Mouse (Mus musculus): ENCODE data around the gene Klrd1. TPM values are rescaled to one million over a fixed set of nuclear protein-coding genes. Genes with fewer than 3 reads are reported as not detected.
"Not testable (repeated sequence)": the region's sequence is repeated elsewhere in the genome, so short reads cannot be mapped to it uniquely, and the experiment has no call there.

The Klrd1 gene
- polyA plus RNA-seq, 1 experiment from 2014 or later, result 0.37 TPM

DNA sequence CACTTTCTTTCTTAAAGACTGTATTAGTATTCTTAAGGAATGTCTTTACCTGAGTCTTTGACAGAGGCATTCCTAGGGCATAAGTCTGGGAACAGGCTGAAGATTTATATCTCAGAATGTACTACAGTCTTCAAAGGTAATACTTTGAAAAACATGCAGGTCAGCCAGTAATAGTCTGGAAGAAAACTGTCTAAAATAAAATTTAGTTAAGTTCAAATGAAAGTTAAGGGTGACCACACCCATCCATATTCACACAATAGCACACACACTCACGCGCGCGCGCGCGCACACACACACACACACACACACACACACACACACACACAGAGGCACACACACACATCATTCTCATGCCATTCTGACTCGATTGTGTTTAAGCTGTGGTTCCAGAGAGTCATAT, 14.0 kb upstream of the Klrd1 start, which contains the start of gene Klre1:
Gene Klre1 (plus strand): TSS at position 301 of the 400 bp plus-strand sequence.
- H3K36me3 ChIP-seq, result no peaks in the 10 kb centered on the region
- no peaks in the 10 kb centered on the region for H3K4me1 ChIP-seq
- 88% methylated on average over 8 of the region's 8 CpGs for WGBS
- H3K27me3 ChIP-seq, result no peaks in the 10 kb centered on the region
- H3K4me3 ChIP-seq (replicated peaks), result no peak within 1 kb of the TSS
- no peak for ATAC-seq (ENCODE audit: insufficient number of reproducible peaks, low FRiP score, low TSS enrichment, low read depth)
- no peak within 1 kb of the TSS for H3K4me2 ChIP-seq (replicated peaks)
- no peaks in the 10 kb centered on the region for H3K9me3 ChIP-seq (replicated peaks)
- H3K27ac ChIP-seq (replicated peaks), result no peak within 1 kb of the TSS
- no peak within 1 kb of the TSS for H3K9ac ChIP-seq

DNA sequence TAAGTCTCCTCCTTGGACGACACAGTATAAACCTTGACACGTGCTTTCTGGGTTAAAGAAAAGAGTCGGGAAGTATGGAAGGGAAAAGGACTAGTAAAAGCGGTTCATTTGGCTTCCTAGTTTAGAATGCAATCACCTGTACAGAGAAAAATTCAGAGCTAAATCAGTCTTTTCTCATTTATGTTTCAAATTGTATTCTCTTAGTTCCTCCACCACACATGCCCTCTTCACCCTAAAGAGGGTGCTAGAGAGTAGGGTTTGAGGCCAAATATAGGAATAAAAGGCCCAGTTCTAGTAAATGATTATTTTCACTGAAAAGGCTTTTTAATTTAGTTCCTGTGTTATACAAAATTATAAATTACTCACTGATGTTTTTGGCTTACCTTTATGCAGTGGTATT, 10.3 kb upstream of the Klrd1 start:
- Histone ChIP-seq H3K9me3 (replicated peaks) (no peaks in the 10 kb centered on the region), H3K9ac (no peak overlapping the region), H3K36me3 (no peaks in the 10 kb centered on the region), H3K4me2 (replicated peaks) (no peak overlapping the region), H3K4me1 (no peaks in the 10 kb centered on the region), H3K27ac (replicated peaks) (no peak overlapping the region), H3K4me3 (replicated peaks) (no peak overlapping the region), H3K27me3 (no peaks in the 10 kb centered on the region)
- WGBS, result 51% methylated on average over 4 of the region's 4 CpGs
- ATAC-seq (ENCODE audit: insufficient number of reproducible peaks, low FRiP score, low TSS enrichment, low read depth), result no peak

DNA sequence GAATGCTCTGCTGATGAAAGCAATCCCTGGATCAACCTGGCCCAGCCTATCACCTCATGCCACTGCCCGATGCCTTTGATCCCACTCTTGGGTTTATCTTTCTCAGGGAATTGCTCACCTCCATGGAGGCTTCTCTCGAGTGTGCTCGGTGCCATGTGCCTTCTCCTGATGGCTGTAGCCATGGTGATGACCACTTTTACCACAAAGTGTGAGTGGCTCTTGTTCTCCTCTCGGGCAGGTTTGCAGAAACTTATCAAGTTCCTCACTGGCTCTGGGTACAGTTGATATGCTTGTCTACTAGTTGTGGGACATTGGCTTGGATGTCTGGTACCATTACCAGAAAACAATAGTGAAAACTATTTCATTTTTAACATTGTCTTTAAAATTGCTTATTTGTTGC, 9.7 kb upstream of the Klrd1 start:
- no peak overlapping the region for H3K4me3 ChIP-seq (replicated peaks)
- no peak overlapping the region for H3K4me2 ChIP-seq (replicated peaks)
- ATAC-seq (ENCODE audit: insufficient number of reproducible peaks, low FRiP score, low TSS enrichment, low read depth), result no peak
- H3K9me3 ChIP-seq (replicated peaks), result no peaks in the 10 kb centered on the region
- no peak overlapping the region for H3K27ac ChIP-seq (replicated peaks)
- H3K4me1 ChIP-seq, result no peaks in the 10 kb centered on the region
- 80% methylated on average over 4 of the region's 4 CpGs for WGBS
- no peaks in the 10 kb centered on the region for H3K27me3 ChIP-seq
- H3K36me3 ChIP-seq, result no peaks in the 10 kb centered on the region
- H3K9ac ChIP-seq, result no peak overlapping the region

GRCm38 (mm10) chr6:129583014-129583413, 8.6 kb upstream of the Klrd1 start:
- Histone ChIP-seq H3K9ac (no peak overlapping the region), H3K4me2 (replicated peaks) (no peak overlapping the region), H3K4me3 (replicated peaks) (no peak overlapping the region), H3K9me3 (replicated peaks) (no peaks in the 10 kb centered on the region), H3K27ac (replicated peaks) (no peak overlapping the region), H3K27me3 (no peaks in the 10 kb centered on the region), H3K4me1 (no peaks in the 10 kb centered on the region), H3K36me3 (no peaks in the 10 kb centered on the region)
- no peak for ATAC-seq (ENCODE audit: insufficient number of reproducible peaks, low FRiP score, low TSS enrichment, low read depth)
- WGBS, result 68% methylated on average over 3 of the region's 3 CpGs

DNA sequence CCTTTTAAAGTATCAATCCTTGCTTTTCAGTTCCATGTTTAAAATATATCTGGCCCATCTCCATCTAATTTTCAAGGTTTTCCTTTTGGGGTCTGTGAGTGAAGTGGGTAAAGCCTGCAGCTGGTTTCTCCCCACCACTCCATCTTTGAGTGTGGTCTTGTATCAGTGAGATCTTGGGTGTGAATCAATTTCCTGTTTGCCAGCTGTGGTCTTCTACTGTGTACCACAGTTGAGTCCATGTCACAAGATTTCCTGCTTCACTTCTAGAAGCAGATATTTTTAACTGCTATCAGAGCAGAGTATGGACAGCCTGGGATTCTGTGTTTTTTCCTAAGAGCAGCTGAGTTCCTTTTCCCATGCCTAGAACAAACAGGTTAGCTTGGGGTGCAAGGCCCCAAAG, 16.8 kb downstream of the Klrd1 start:
- Histone ChIP-seq H3K36me3 (no peaks in the 10 kb centered on the region), H3K4me3 (replicated peaks) (no peak overlapping the region), H3K27ac (replicated peaks) (no peak overlapping the region), H3K9ac (no peak overlapping the region), H3K4me2 (replicated peaks) (no peak overlapping the region), H3K27me3 (no peaks in the 10 kb centered on the region), H3K9me3 (replicated peaks) (no peaks in the 10 kb centered on the region), H3K4me1 (no peaks in the 10 kb centered on the region)
- no peak for ATAC-seq (ENCODE audit: insufficient number of reproducible peaks, low FRiP score, low TSS enrichment, low read depth)

DNA sequence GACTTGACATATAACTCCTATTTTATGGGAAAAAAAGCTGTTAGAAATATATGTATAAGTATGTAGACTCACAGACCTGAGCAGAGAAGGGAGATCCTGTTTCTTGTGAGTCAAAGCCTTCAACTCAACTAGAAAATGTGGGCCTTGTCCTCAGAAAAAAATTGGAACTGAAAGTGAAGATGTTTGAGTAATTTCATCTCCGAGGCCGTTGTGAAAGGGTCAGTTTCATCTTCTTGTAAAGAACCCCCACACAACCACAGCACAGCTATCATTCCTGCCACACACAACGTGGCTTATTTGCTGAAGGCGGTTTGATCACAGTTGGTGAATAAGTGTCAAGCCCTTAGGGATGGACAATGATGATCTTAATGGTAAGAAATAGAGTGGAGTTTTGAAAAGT, 32.2 kb downstream of the Klrd1 start, which contains the start of gene Klrk1:
Gene Klrk1 (minus strand): TSS at position 130 of the 400 bp plus-strand sequence.
- Histone ChIP-seq H3K4me1 (no peaks in the 10 kb centered on the region), H3K27ac (replicated peaks) (no peak within 1 kb of the TSS), H3K4me3 (replicated peaks) (no peak within 1 kb of the TSS), H3K36me3 (no peaks in the 10 kb centered on the region), H3K9ac (no peak within 1 kb of the TSS), H3K4me2 (replicated peaks) (no peak within 1 kb of the TSS), H3K27me3 (no peaks in the 10 kb centered on the region), H3K9me3 (replicated peaks) (no peaks in the 10 kb centered on the region)
- 72% methylated on average over 4 of the region's 4 CpGs for WGBS
- ATAC-seq (ENCODE audit: insufficient number of reproducible peaks, low FRiP score, low TSS enrichment, low read depth), result no peak

- H3K4me1 ChIP-seq; ATAC-seq (ENCODE audit: insufficient number of reproducible peaks, low FRiP score, low TSS enrichment, low read depth); H3K36me3 ChIP-seq; H3K9me3 ChIP-seq (replicated peaks); H3K4me2 ChIP-seq (replicated peaks); H3K27ac ChIP-seq (replicated peaks); H3K4me3 ChIP-seq (replicated peaks); H3K27me3 ChIP-seq; H3K9ac ChIP-seq: not testable (repeated sequence)
- 80% methylated on average over 2 of the region's 2 CpGs for WGBS
Observed at GRCm38 (mm10) chr6:129631046-129631445, 39.5 kb downstream of the Klrd1 start.

GRCm38 (mm10) chr6:129643237-129643636, 51.7 kb downstream of the Klrd1 start, which contains the start of gene Klrc3:
Gene Klrc3, minus strand, starts transcription at chr6:129643337.
- not testable (repeated sequence) for H3K4me3 ChIP-seq (replicated peaks); H3K27ac ChIP-seq (replicated peaks); H3K9ac ChIP-seq; H3K36me3 ChIP-seq; H3K9me3 ChIP-seq (replicated peaks); ATAC-seq (ENCODE audit: insufficient number of reproducible peaks, low FRiP score, low TSS enrichment, low read depth); H3K4me1 ChIP-seq; H3K4me2 ChIP-seq (replicated peaks); H3K27me3 ChIP-seq
- 83% methylated on average over 3 of the region's 3 CpGs for WGBS

DNA sequence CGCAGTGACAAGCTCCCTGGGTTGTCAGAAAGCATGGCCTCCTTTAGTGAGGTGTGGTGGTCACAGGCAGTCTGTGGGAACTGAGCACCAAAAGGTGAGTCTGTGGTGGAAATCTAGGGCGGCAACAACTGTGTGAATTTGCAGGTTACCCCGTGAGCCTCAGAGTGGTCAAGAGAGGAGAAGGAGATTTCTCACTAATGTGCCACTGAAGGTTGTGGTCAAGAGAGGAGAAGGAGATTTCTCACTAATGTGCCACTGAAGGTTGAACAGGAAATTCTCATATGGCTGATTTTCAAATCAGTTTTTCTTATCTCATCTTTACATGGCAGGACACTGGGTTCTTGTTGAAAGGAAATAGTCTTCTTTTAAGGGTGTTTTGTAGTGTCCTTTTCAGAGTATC, 52.5 kb downstream of the Klrd1 start:
- not testable (repeated sequence) for H3K4me1 ChIP-seq; H3K27ac ChIP-seq (replicated peaks); H3K4me2 ChIP-seq (replicated peaks); H3K9ac ChIP-seq; H3K4me3 ChIP-seq (replicated peaks); H3K27me3 ChIP-seq; H3K9me3 ChIP-seq (replicated peaks); ATAC-seq (ENCODE audit: insufficient number of reproducible peaks, low FRiP score, low TSS enrichment, low read depth); H3K36me3 ChIP-seq
- 60% methylated on average over 1 of the region's 3 CpGs for WGBS

Other genes with a start within 250 kb of the Klrd1 start
- 2.5 and 2.7 TPM in 2 replicates for gene Clec12a, start 249.1 kb upstream of the Klrd1 start, polyA plus RNA-seq (2015; fragmentation: Nextera tagmentation; extraction: Ambion mirVana)
- 0.11 TPM in 1 of 2 replicates, not detected in the other for gene Clec12b, start 205.9 kb upstream of the Klrd1 start, polyA plus RNA-seq (2015; fragmentation: Nextera tagmentation; extraction: Ambion mirVana)
- 0.33 and 0.57 TPM in 2 replicates for gene Clec1b, start 194.5 kb upstream of the Klrd1 start, polyA plus RNA-seq (2015; fragmentation: Nextera tagmentation; extraction: Ambion mirVana)
- gene Clec9a, start 182.9 kb upstream of the Klrd1 start, polyA plus RNA-seq (2015; fragmentation: Nextera tagmentation; extraction: Ambion mirVana), result 0.08 TPM in 1 of 2 replicates, not detected in the other
- 2.4 and 2.5 TPM in 2 replicates for gene Clec1a, start 139.8 kb upstream of the Klrd1 start, polyA plus RNA-seq (2015; fragmentation: Nextera tagmentation; extraction: Ambion mirVana)
- gene Olr1, start 84.6 kb upstream of the Klrd1 start, polyA plus RNA-seq (2015; fragmentation: Nextera tagmentation; extraction: Ambion mirVana), result not detected in 2 replicates
- not detected in 2 replicates for gene Tmem52b, start 79.2 kb upstream of the Klrd1 start, polyA plus RNA-seq (2015; fragmentation: Nextera tagmentation; extraction: Ambion mirVana)
- gene Gabarapl1, start 58.6 kb upstream of the Klrd1 start, polyA plus RNA-seq (2015; fragmentation: Nextera tagmentation; extraction: Ambion mirVana), result 53.2 and 54.4 TPM in 2 replicates
- 0.13 TPM in 1 of 2 replicates, not detected in the other for gene Klre1, start 13.9 kb upstream of the Klrd1 start, polyA plus RNA-seq (2015; fragmentation: Nextera tagmentation; extraction: Ambion mirVana)
- 0.16 TPM in 1 of 2 replicates, not detected in the other for gene Klrk1, start 32.1 kb downstream of the Klrd1 start, polyA plus RNA-seq (2015; fragmentation: Nextera tagmentation; extraction: Ambion mirVana)
- gene Klrc3, start 51.6 kb downstream of the Klrd1 start, polyA plus RNA-seq (2015; fragmentation: Nextera tagmentation; extraction: Ambion mirVana), result not detected in 2 replicates
- not detected in 2 replicates for gene Klrc2, start 68.9 kb downstream of the Klrd1 start, polyA plus RNA-seq (2015; fragmentation: Nextera tagmentation; extraction: Ambion mirVana)
- gene Klrc1, start 87.2 kb downstream of the Klrd1 start, polyA plus RNA-seq (2015; fragmentation: Nextera tagmentation; extraction: Ambion mirVana), result 0.24 TPM in 1 of 2 replicates, not detected in the other
- not detected in 2 replicates for gene Klri1, start 125.3 kb downstream of the Klrd1 start, polyA plus RNA-seq (2015; fragmentation: Nextera tagmentation; extraction: Ambion mirVana)
- gene Klri2, start 148.7 kb downstream of the Klrd1 start, polyA plus RNA-seq (2015; fragmentation: Nextera tagmentation; extraction: Ambion mirVana), result not detected in 2 replicates
- not detected in 2 replicates for gene Gm156, start 192.5 kb downstream of the Klrd1 start, polyA plus RNA-seq (2015; fragmentation: Nextera tagmentation; extraction: Ambion mirVana)